Mouse (Mus musculus) forebrain, embryonic 15.5 days (tissue): ENCODE data around the gene Gm1673. TPM values are rescaled to one million over a fixed set of nuclear protein-coding genes. Genes with fewer than 3 reads are reported as not detected.

Experiments used
- polyA plus RNA-seq: library from polyadenylated mRNA; unstranded; fragments of >200 nt; fragmentation: Nextera tagmentation; extraction: Ambion mirVana; gene quantifications from 2 replicates; pipeline ENCODE4 v1.2.1, GENCODE M21; 2015

The Gm1673 gene
- polyA plus RNA-seq, 1 experiment from 2014 or later: 544 TPM

Other genes with a start within 250 kb of the Gm1673 start
- gene Letm1, start 200.6 kb upstream of the Gm1673 start, polyA plus RNA-seq: 69.5 and 72.3 TPM in 2 replicates
- gene Nsd2, start 162.7 kb upstream of the Gm1673 start, polyA plus RNA-seq: 90.4 and 92.3 TPM in 2 replicates
- gene Nelfa, start 47.0 kb upstream of the Gm1673 start, polyA plus RNA-seq: 43.5 and 46.9 TPM in 2 replicates
- gene Nat8l, start 12.6 kb downstream of the Gm1673 start, polyA plus RNA-seq: 4.0 and 4.8 TPM in 2 replicates
- 0.19 and 0.34 TPM in 2 replicates for gene Poln, start 186.0 kb downstream of the Gm1673 start, polyA plus RNA-seq
- gene Haus3, start 186.1 kb downstream of the Gm1673 start, polyA plus RNA-seq: 19.1 and 20.9 TPM in 2 replicates
- gene Mxd4, start 204.3 kb downstream of the Gm1673 start, polyA plus RNA-seq: 40.5 and 44.5 TPM in 2 replicates